Mouse (Mus musculus) kidney, adult 9 months (tissue): Measurements from ENCODE around the gene Fam184b.

Experiments
- DNase-seq: peaks from one replicate; pipeline ENCODE4 v3.0.0; 2022

Fam184b gene

DNA sequence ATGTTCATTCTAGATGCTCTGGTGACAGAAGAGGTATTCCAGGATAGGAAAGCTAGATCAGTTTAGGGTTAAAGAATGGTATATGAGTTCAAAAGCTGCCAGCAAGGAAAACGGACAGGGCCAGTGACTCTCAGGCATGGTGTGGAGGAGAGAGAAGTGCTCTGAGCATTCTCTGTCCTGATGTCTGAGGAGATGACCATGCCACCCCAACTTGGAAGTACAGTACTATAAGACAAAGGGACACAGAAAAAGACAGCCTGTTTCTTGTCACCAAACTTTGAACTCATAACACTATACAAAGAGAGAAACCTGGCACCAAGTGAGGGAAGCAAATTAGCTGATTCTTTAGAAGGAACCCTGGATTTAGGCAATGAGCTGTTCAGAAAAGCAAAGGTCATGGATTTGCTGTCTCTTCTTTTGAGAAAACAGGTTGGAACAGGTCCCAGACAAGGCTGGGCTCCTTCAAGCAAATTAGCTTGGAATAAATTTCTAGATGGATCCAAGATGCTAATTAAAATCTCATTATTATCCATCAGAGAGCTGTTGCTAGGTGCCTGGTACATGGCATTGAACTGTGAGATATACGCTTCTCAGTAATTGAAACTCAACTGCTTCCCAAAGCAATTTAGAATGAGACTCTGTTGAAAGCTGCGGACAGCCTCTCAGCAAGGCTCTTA, 43.9 kb downstream of the Fam184b start:
- no peak for DNase-seq

- DNase-seq: no peak
Measured at GRCm38 (mm10) chr5:45593276-45593675, 46.1 kb downstream of the Fam184b start.

DNA sequence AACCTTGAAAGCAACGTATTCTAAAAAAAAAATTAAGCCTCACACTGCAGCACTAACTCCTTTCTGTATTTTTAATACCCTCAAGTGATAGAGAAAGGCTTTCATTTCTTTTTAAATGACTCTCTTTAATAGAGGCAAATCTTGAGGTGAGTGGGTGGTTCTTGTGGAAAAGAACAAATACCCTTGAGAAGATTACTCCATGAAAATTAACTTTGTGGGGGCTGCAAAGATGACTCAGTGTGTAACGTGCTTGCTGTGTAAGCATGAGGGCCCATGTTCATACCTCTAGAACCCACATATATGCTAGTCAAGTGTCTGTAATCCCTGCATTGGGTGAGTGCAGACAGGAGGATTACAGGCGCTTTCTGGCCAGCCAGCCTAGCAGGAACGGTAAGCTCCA, 49.3 kb downstream of the Fam184b start:
- no peak for DNase-seq

- no peak for DNase-seq
Measured at GRCm38 (mm10) chr5:45584601-45585000, 54.8 kb downstream of the Fam184b start.

- DNase-seq: no peak
Measured at GRCm38 (mm10) chr5:45580279-45580678, 59.1 kb downstream of the Fam184b start.

- no peak for DNase-seq
Measured at GRCm38 (mm10) chr5:45577376-45577775, 62.0 kb downstream of the Fam184b start.

DNA sequence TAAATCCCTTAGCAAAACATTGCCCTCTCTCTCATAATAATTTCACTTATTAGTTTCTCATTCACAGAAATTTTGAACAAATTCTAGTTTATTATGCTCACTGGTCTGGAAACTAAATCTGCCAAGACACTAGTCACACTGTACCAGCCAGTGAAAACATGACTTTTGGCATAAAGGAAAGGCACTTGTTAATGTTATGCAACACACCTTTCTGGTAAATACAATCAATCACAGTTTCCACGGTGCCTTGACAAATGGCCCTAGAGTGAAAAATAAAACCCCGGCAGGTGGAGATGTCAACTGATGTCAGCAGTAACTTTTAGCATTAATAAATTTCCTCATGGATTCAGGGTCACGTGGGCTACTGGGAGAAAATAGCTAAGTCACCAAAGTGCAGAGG, 62.7 kb downstream of the Fam184b start:
- DNase-seq: no peak

DNA sequence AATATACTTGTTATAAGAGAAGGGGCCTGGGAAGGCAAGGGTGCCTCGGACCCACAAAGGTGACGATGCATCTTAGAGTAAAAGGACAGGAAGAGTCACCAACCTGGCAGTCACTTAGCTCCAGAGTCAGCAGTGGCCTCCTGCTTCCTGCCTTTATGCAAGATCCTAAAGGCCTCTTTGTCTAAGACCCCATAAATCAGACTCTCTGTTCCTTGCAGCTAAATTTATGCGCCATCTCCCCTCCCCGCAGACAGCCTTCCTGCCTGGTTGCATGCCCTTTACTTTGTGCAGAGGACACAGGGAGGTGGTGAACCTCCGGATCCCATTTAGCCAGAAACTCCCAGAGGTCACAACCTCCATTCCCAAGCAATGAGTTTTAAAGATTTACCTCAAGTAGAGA, 66.6 kb downstream of the Fam184b start:
- DNase-seq: peak; percentile 64

GRCm38 (mm10) chr5:45565829-45566228, 73.6 kb downstream of the Fam184b start:
- no peak for DNase-seq

GRCm38 (mm10) chr5:45564054-45564453, 75.4 kb downstream of the Fam184b start:
- peak; percentile 16 for DNase-seq

- DNase-seq: no peak
Measured at GRCm38 (mm10) chr5:45549586-45549985, 89.8 kb downstream of the Fam184b start.

- no peak for DNase-seq
Measured at GRCm38 (mm10) chr5:45543374-45543773, 96.0 kb downstream of the Fam184b start.

GRCm38 (mm10) chr5:45539502-45539901, 99.9 kb downstream of the Fam184b start:
- no peak for DNase-seq

GRCm38 (mm10) chr5:45535177-45535576, 104.2 kb downstream of the Fam184b start:
- DNase-seq: no peak

- peak; percentile 95 for DNase-seq
Measured at GRCm38 (mm10) chr5:45534319-45535098, 104.9 kb downstream of the Fam184b start.

GRCm38 (mm10) chr5:45529696-45530095, 109.7 kb downstream of the Fam184b start:
- peak; percentile 40 for DNase-seq

- no peak for DNase-seq
Measured at GRCm38 (mm10) chr5:45526338-45526737, 113.1 kb downstream of the Fam184b start.

DNA sequence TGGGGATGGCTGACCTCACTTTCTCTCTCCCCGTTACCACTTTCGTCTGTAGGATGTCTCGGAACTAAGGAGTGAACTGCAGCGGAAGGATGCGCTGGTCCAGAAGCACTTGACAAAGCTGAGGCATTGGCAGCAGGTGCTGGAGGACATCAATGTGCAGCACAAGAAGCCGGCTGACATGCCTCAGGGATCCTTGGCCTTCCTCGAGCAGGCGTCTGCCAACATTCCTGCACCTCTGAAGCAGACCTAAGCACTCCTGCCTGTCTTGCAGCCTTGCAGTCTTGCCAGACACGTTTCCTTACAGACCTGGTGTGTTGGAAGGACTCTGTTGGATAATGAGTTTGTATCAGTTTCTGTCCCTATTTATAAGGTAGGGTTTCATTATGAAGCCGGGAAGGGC, 114.3 kb downstream of the Fam184b start:
- peak; percentile 55 for DNase-seq

GRCm38 (mm10) chr5:45521601-45522000, 117.8 kb downstream of the Fam184b start:
- no peak for DNase-seq

GRCm38 (mm10) chr5:45520809-45521110, 118.7 kb downstream of the Fam184b start:
- DNase-seq: no peak

DNA sequence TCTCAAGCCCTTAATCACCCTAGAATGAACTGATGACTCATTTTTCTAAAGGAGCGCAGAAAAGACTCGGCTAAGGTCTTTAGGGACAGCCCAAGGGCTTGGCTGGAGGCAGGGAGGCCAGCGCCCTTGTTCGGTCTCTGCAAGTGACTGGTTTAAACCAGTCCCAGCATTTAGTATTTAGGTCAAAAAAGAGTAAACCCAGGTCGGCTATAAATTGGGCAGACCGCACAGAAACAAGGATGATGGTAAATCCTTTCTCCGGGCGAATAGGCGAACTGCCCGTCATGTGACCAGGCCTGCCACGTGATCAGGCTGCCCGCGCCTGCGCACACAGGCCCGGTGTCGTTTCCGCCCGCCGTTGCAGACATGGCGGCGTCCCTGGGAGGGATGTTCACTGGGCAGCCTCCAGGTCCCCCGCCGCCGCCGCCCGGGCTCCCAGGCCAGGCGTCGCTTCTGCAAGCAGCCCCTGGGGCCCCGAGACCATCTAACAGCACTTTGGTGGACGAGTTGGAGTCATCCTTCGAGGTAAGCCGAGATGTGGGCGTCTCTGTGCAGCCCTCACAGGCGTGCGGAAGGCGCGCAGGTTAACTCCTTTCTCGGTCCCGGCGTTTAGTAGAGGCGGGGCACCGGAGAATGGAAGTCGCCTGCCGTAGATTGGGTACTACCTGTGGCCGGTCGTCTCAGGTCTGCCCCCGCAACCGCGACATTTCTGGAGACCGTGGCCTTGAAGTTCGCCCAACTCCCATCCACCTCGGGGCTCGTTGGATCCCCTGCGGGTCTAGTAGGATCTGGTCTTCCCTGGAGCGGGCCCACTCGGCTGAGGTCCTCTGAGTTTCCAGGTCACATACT, 119.2 kb downstream of the Fam184b start, which contains the start of gene Med28:
Gene Med28 (plus strand): TSS at position 270 of the 849 bp plus-strand sequence.
- DNase-seq: peak; percentile 96

DNA sequence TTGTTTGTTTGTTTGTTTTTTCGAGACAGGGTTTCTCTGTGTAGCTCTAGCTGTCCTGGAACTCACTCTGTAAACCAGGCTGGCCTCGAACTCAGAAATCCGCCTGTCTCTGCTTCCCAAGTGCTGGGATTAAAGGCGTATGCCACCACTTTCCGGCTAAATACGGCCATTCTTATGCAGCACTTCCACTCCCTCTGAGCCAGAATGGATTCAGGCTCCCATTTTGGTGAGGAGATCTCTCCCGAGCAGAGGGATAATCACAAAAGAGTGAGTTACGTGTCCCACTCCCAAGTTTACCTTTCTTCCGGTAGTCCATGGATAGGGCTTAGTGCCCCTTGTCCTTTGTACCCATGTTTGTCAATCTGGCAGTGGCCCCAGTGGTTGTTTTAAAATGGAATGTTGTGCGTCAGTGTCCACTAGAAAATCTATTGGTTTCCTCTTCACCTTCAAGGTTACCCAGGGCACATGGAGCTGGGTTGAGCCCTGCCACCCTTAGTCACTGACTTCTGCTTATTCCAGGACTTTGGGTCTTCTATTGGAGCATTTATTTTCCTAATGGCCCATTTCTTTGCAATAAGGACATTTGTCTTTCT, 124.2 kb downstream of the Fam184b start:
- peak; percentile 86 for DNase-seq

- DNase-seq: peak; percentile 65
Measured at GRCm38 (mm10) chr5:45514599-45514998, 124.8 kb downstream of the Fam184b start.
